Mouse (Mus musculus): Measurements from ENCODE around the gene Wnt3a. TPM values are rescaled to one million over a fixed set of nuclear protein-coding genes. Genes with fewer than 3 reads are reported as not detected.
A peak's percentile ranks its signal among the peaks of the same experiment; 100 is the strongest.

Gene Wnt3a
- polyA plus RNA-seq, 1 experiment from 2014 or later = not detected

DNA sequence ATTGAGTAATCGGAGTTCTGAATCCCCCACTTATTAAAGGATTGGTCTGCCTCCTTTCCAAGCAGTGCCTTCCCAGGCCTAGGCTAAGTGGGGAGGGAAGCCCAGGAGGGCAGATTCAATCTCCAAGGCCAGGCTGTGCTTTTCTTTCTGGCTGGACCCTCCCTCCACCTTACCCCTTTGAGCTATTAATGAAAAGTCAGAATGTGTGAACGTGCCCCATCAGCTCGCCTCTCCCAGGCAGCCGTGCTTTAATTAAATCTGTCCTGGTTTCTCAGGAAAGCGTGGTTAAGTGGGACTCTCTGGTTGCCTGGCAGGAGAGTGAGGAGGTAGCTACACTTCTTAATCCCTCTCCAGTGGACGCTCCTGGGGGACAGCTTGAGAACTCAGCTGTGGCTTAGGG is 39.1 kb upstream of the Wnt3a start:
- H3K9me3 ChIP-seq (ENCODE audit: control insufficient read depth, low read length) = no peaks in the 10 kb centered on the region
- peaks cover 3% of the 10 kb centered on the region; the same call in 1 of the 2 replicates for H3K4me1 ChIP-seq (ENCODE audit: control insufficient read depth, insufficient read depth, low read length)
- H3K27ac ChIP-seq (ENCODE audit: low read depth, low read length) = no peak overlapping the region
- no peaks in the 10 kb centered on the region for H3K27me3 ChIP-seq (ENCODE audit: control insufficient read depth, insufficient read depth, low read length)
- no peak overlapping the region for H3K4me2 ChIP-seq (replicated peaks; ENCODE audit: low read depth, low read length)
- no peak overlapping the region for H3K4me3 ChIP-seq (ENCODE audit: low read length)
- no peak overlapping the region for H3K9ac ChIP-seq (ENCODE audit: low read depth, low read length)
- ATAC-seq (ENCODE audit: low FRiP score, low TSS enrichment) = 0 out of 2 replicates have a peak, but pooled peaks have one; percentile 13
- WGBS = 37% methylated on average over 6 of the region's 6 CpGs
- H3K36me3 ChIP-seq (ENCODE audit: control insufficient read depth, insufficient read depth, low read length) = no peaks in the 10 kb centered on the region

DNA sequence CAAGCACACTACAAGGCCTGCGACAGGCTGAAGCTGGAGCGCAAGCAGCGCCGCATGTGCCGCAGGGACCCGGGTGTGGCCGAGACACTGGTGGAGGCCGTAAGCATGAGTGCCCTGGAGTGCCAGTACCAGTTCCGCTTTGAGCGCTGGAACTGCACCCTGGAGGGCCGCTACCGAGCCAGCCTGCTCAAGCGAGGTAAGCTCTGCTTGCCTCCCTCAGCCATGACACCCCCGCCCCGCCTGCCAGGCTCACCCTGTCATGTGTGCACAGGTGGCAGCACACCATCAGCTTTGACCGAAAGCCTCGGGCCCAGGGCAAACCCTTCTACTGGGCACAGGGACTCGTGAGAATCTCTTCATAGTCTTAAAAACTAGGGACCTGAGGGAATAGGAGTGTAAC is 37.1 kb upstream of the Wnt3a start:
- H3K9ac ChIP-seq (ENCODE audit: low read depth, low read length) = no peak overlapping the region
- ATAC-seq (ENCODE audit: low FRiP score, low TSS enrichment) = 0 out of 2 replicates have a peak, but pooled peaks have one; percentile 5
- no peaks in the 10 kb centered on the region for H3K27me3 ChIP-seq (ENCODE audit: control insufficient read depth, insufficient read depth, low read length)
- no peak overlapping the region for H3K27ac ChIP-seq (ENCODE audit: low read depth, low read length)
- WGBS = 82% methylated on average over 18 of the region's 18 CpGs
- no peaks in the 10 kb centered on the region for H3K9me3 ChIP-seq (ENCODE audit: control insufficient read depth, low read length)
- no peak overlapping the region for H3K4me2 ChIP-seq (replicated peaks; ENCODE audit: low read depth, low read length)
- no peak overlapping the region for H3K4me3 ChIP-seq (ENCODE audit: low read length)
- no peaks in the 10 kb centered on the region; the same call in 1 of the 2 replicates for H3K4me1 ChIP-seq (ENCODE audit: control insufficient read depth, insufficient read depth, low read length)
- H3K36me3 ChIP-seq (ENCODE audit: control insufficient read depth, insufficient read depth, low read length) = no peaks in the 10 kb centered on the region

DNA sequence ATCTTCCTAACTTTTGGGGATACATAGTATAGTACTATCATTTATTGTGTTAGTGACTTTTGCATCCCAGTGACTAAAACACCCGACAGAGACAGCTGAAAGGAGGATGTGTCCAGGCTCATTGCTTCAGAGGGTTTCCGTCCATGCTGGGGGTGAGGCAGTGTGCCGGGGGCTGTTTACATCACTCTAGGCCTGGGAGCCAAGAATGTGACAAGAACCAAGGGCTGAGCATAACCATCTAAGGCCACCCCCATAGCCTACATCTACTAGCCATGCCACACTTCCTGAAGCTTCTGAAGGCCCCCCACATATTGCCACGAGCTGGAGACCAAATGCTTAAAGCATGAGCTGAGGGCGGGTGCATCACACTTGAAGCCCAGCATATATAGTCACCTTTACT is 34.2 kb upstream of the Wnt3a start:
- no peaks in the 10 kb centered on the region for H3K36me3 ChIP-seq (ENCODE audit: control insufficient read depth, insufficient read depth, low read length)
- no peaks in the 10 kb centered on the region; the same call in 1 of the 2 replicates for H3K4me1 ChIP-seq (ENCODE audit: control insufficient read depth, insufficient read depth, low read length)
- no peak overlapping the region for H3K9ac ChIP-seq (ENCODE audit: low read depth, low read length)
- H3K27ac ChIP-seq (ENCODE audit: low read depth, low read length) = no peak overlapping the region
- no peaks in the 10 kb centered on the region; the same call in 1 of the 2 replicates for H3K9me3 ChIP-seq (ENCODE audit: control insufficient read depth, low read length)
- WGBS = 66% methylated on average over 5 of the region's 5 CpGs
- ATAC-seq (ENCODE audit: low FRiP score, low TSS enrichment) = no peak
- H3K27me3 ChIP-seq (ENCODE audit: control insufficient read depth, insufficient read depth, low read length) = no peaks in the 10 kb centered on the region
- H3K4me2 ChIP-seq (replicated peaks; ENCODE audit: low read depth, low read length) = no peak overlapping the region
- H3K4me3 ChIP-seq (ENCODE audit: low read length) = no peak overlapping the region

DNA sequence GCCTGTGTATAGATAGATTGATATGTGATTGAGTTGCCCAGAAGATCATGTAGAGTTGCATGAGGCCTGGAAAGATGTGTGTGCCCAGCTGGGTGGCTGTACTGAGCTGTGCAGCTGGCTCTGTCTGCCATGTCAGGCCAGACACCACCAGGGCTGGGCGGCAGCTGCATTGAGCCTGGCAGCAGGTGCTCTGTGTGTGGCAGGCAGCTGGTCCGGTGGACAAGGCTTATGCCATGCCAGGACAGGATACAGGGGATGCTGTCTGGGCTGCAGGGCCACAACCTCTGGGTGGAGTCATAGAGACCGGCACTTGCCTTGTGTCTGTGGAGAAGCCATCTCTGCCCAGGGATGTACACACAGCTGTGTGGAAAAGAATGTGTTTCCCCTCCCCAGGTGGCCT is 32.4 kb upstream of the Wnt3a start:
- Histone ChIP-seq H3K27me3 (ENCODE audit: control insufficient read depth, insufficient read depth, low read length) (peaks cover 2% of the 10 kb centered on the region; the same call in 1 of the 2 replicates), H3K4me1 (ENCODE audit: control insufficient read depth, insufficient read depth, low read length) (no peaks in the 10 kb centered on the region; the same call in 1 of the 2 replicates), H3K4me3 (ENCODE audit: low read length) (no peak overlapping the region), H3K27ac (ENCODE audit: low read depth, low read length) (no peak overlapping the region), H3K4me2 (replicated peaks; ENCODE audit: low read depth, low read length) (no peak overlapping the region), H3K9me3 (ENCODE audit: control insufficient read depth, low read length) (no peaks in the 10 kb centered on the region; the same call in 1 of the 2 replicates), H3K36me3 (ENCODE audit: control insufficient read depth, insufficient read depth, low read length) (no peaks in the 10 kb centered on the region), H3K9ac (ENCODE audit: low read depth, low read length) (no peak overlapping the region)
- WGBS = 88% methylated on average over 3 of the region's 3 CpGs
- ATAC-seq (ENCODE audit: low FRiP score, low TSS enrichment) = no peak

DNA sequence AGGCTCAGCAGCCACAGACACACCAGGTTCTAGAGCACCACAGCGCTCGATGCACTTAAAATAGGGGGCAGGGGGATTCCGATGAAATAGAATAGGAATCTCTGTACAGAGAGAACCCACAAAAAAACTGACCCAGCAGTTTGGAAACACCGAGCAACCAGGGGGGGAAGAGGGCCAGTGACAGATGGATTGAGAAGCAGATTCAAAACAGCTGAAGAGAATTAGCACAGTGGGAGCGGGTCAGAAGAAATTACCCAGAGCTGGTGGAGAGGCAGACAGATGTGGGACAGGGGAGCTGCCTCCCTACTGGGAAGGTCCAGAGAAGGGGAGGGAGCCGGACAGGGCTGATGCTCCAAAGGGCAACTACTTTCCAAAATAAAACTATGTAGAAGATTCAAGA is 26.0 kb upstream of the Wnt3a start:
- H3K27ac ChIP-seq (ENCODE audit: low read depth, low read length) = no peak overlapping the region
- no peak overlapping the region for H3K4me3 ChIP-seq (ENCODE audit: low read length)
- H3K4me2 ChIP-seq (replicated peaks; ENCODE audit: low read depth, low read length) = no peak overlapping the region
- no peak overlapping the region for H3K9ac ChIP-seq (ENCODE audit: low read depth, low read length)
- WGBS = 72% methylated on average over 6 of the region's 6 CpGs
- peaks cover 16% of the 10 kb centered on the region for H3K4me1 ChIP-seq (ENCODE audit: control insufficient read depth, insufficient read depth, low read length)
- no peaks in the 10 kb centered on the region for H3K36me3 ChIP-seq (ENCODE audit: control insufficient read depth, insufficient read depth, low read length)
- no peak for ATAC-seq (ENCODE audit: low FRiP score, low TSS enrichment)
- H3K9me3 ChIP-seq (ENCODE audit: control insufficient read depth, low read length) = no peaks in the 10 kb centered on the region; the same call in 1 of the 2 replicates
- H3K27me3 ChIP-seq (ENCODE audit: control insufficient read depth, insufficient read depth, low read length) = peaks cover 2% of the 10 kb centered on the region; the same call in 1 of the 2 replicates

DNA sequence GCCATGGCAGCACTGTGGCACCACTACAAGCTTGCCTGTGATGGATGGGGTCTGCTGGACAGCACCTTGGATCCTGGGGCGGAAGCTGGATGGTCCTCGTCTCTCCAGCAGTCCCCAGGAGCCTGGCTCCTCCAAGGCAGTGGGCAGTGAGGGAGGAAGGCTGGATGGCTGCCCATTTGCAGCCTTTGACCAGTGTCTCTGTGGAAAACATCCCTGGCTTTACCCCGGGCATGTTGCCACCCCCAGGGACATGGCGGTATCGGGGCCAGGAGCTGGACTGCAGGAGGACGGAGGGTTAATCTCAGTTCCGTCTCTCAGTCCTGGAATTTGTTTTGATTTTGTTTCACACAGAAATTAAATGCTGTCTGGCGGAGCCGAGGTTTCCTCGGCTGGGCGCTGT is 23.4 kb upstream of the Wnt3a start:
- H3K36me3 ChIP-seq (ENCODE audit: control insufficient read depth, insufficient read depth, low read length) = no peaks in the 10 kb centered on the region
- 54% methylated on average over 11 of the region's 11 CpGs for WGBS
- no peak overlapping the region for H3K9ac ChIP-seq (ENCODE audit: low read depth, low read length)
- peaks cover 6% of the 10 kb centered on the region; the same call in 1 of the 2 replicates for H3K27me3 ChIP-seq (ENCODE audit: control insufficient read depth, insufficient read depth, low read length)
- H3K27ac ChIP-seq (ENCODE audit: low read depth, low read length) = no peak overlapping the region
- ATAC-seq (ENCODE audit: low FRiP score, low TSS enrichment) = no peak
- no peak overlapping the region for H3K4me2 ChIP-seq (replicated peaks; ENCODE audit: low read depth, low read length)
- no peaks in the 10 kb centered on the region for H3K9me3 ChIP-seq (ENCODE audit: control insufficient read depth, low read length)
- no peak overlapping the region for H3K4me3 ChIP-seq (ENCODE audit: low read length)
- peaks cover 24% of the 10 kb centered on the region for H3K4me1 ChIP-seq (ENCODE audit: control insufficient read depth, insufficient read depth, low read length)

DNA sequence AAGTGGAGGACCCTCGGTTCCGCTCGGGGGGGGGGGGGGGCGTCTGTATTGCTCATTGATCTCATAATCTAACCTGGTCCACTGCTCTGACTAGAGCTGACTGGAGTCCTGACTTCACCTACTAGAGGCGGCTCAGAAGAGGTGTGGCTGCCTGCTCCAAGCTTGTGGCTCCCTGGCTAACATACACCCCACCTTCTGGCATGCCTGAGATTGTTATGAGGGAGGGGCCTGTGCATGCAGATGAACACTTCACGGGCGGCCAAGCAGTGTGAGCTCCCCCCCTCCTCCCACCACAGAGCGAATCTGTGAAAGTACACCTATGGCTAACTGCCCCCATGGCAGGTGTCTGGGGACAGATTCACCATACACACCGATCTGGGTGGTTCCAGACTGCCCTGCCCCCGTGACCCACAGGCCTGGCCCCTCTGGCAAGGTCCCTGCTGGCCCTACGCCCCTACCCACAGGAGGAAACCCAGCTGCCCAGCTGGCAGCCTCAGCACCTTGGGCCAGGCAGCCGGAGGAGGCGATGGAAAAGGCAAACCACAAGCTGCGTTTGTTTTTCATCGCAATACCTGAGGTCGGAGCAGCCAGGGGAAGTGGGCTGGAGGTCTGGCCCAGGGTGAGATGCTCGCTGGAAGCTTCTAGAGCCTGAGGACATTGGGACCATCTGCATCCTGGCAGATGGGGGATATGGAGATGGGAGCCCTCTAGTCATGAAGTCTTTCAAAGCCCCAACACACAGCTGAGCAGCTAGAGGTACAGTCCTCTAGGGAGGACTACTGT is 22.7 kb upstream of the Wnt3a start:
- no peak overlapping the region for H3K4me3 ChIP-seq (ENCODE audit: low read length)
- peaks cover 29% of the 10 kb centered on the region for H3K4me1 ChIP-seq (ENCODE audit: control insufficient read depth, insufficient read depth, low read length)
- H3K27ac ChIP-seq (ENCODE audit: low read depth, low read length) = no peak overlapping the region
- no peak overlapping the region for H3K4me2 ChIP-seq (replicated peaks; ENCODE audit: low read depth, low read length)
- H3K27me3 ChIP-seq (ENCODE audit: control insufficient read depth, insufficient read depth, low read length) = peaks cover 5% of the 10 kb centered on the region; the same call in 1 of the 2 replicates
- H3K9me3 ChIP-seq (ENCODE audit: control insufficient read depth, low read length) = no peaks in the 10 kb centered on the region
- 61% methylated on average over 17 of the region's 17 CpGs for WGBS
- ATAC-seq (ENCODE audit: low FRiP score, low TSS enrichment) = no peak
- H3K36me3 ChIP-seq (ENCODE audit: control insufficient read depth, insufficient read depth, low read length) = no peaks in the 10 kb centered on the region
- H3K9ac ChIP-seq (ENCODE audit: low read depth, low read length) = no peak overlapping the region

DNA sequence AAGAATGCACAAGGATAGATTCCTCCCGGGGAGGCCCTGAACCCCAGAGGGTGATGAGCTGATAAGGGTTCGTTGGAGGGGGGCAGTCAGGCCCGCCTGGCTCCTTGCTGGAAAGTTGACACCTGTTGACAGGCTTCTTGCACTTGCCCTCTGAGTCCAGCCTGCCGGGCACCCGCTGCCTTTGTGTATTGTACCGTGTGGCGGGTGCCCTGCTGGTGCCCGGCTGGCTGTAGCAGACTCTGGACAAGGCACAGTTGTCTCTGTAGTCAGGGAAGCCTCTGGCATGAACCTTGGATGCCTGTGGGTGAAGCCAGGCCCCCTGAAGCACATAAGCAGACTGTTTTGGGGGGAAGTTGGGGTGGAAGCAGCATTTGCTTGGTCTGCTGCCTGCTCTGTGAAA is 21.9 kb upstream of the Wnt3a start:
- Histone ChIP-seq H3K9me3 (ENCODE audit: control insufficient read depth, low read length) (no peaks in the 10 kb centered on the region), H3K27me3 (ENCODE audit: control insufficient read depth, insufficient read depth, low read length) (peaks cover 11% of the 10 kb centered on the region), H3K9ac (ENCODE audit: low read depth, low read length) (no peak overlapping the region), H3K27ac (ENCODE audit: low read depth, low read length) (no peak overlapping the region), H3K4me2 (replicated peaks; ENCODE audit: low read depth, low read length) (no peak overlapping the region), H3K4me3 (ENCODE audit: low read length) (no peak overlapping the region), H3K36me3 (ENCODE audit: control insufficient read depth, insufficient read depth, low read length) (no peaks in the 10 kb centered on the region), H3K4me1 (ENCODE audit: control insufficient read depth, insufficient read depth, low read length) (peaks cover 35% of the 10 kb centered on the region)
- WGBS = 44% methylated on average over 8 of the region's 8 CpGs
- no peak for ATAC-seq (ENCODE audit: low FRiP score, low TSS enrichment)

DNA sequence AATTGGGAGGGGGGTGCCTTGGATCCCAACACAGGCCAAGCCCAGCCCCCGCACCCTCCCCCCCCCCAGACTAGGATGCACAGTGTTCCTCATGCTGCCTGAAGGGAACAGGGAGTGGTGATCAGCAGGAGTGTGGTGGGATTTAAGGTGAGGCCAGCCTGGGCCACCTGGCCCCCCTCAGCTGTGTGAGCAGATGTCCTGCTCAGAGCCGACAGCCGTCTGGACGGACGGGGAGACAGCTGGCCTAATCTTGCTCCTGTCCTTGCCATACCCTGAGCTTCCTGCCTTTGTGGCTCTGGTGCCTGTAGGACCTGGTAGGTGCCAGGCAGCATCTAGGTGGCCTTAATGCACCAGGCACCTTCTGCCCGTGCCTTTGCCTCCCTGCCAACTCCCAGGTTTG is 21.5 kb upstream of the Wnt3a start:
- no peak overlapping the region for H3K4me2 ChIP-seq (replicated peaks; ENCODE audit: low read depth, low read length)
- H3K9ac ChIP-seq (ENCODE audit: low read depth, low read length) = no peak overlapping the region
- no peak overlapping the region for H3K27ac ChIP-seq (ENCODE audit: low read depth, low read length)
- H3K36me3 ChIP-seq (ENCODE audit: control insufficient read depth, insufficient read depth, low read length) = no peaks in the 10 kb centered on the region
- 60% methylated on average over 6 of the region's 6 CpGs for WGBS
- no peaks in the 10 kb centered on the region for H3K9me3 ChIP-seq (ENCODE audit: control insufficient read depth, low read length)
- no peak for ATAC-seq (ENCODE audit: low FRiP score, low TSS enrichment)
- peaks cover 15% of the 10 kb centered on the region for H3K27me3 ChIP-seq (ENCODE audit: control insufficient read depth, insufficient read depth, low read length)
- peaks cover 35% of the 10 kb centered on the region for H3K4me1 ChIP-seq (ENCODE audit: control insufficient read depth, insufficient read depth, low read length)
- no peak overlapping the region for H3K4me3 ChIP-seq (ENCODE audit: low read length)
